Mouse (Mus musculus) heart, postnatal 0 days (tissue): ENCODE measurements at regions not wholly inside any gene's neighbourhood (a gene's known extent, or its start where the extent isn't known, plus 50 kb on each side); places are given as distances from the start of the nearest gene placed in this dataset.

Experiments used
- CTCF ChIP-seq: IDR thresholded peaks from 2 replicates; pipeline ENCODE4 v1.5.1; 2016; ENCODE audit warnings: antibody characterized with exemption, control low read depth, low read depth
- EP300 ChIP-seq: IDR thresholded peaks from 2 replicates; pipeline ENCODE4 v1.6.1; 2016; ENCODE audit warnings: antibody characterized with exemption, low read depth

GRCm38 (mm10) chr5:51988913-51989312 is 201.4 kb downstream of the Dhx15 start:
- TF ChIP-seq CTCF (no peak), EP300 (no peak)
